Mouse (Mus musculus) ovary, postnatal 14 days (tissue): ENCODE data around the gene Dpm2.
A peak's percentile ranks its signal among the peaks of the same experiment; 100 is the strongest.

Experiments used
- DNase-seq: peaks from one replicate; pipeline ENCODE4 v3.0.0; 2022; ENCODE audit warnings: low spot score

Gene Dpm2

DNA sequence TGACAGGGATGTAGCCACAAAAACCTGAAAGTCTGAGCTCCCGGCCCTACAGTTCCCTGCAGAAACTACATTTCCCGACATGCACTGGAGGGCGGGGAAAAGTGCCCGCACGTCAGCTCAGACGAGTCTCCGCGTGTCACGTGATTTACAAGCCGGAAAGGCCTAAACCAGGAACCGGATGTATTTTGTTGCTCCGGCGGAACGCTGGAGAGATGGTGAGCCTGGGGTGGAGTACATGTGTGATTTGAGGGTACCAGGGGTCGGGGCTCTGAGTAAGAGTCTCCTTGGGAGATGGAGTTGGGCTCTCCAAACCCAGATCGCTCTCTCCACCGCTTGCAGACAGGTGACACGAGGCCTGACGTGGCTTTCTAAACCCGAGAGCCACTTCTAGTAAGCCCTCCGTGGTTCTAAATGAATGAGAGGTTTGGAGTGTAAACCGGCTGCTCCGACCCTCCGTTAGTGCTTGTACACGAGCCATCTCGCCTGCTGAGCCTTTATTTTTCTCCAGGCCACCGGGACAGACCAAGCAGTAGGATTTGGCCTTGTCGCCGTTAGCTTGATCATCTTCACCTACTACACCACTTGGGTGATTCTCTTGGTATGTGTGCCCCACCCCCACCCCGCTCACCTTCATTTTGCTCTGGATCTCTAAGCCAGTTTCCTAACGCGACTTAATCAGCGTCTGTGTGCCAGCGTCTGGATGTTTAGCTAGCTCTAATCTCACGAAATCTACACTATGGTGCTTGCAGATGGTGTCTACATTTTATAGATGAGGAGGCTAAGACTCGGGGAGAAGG lies at the start of gene Dpm2:
Gene Dpm2 (plus strand): TSS at position 161 of the 797 bp plus-strand sequence.
- peak; percentile 75 for DNase-seq

DNA sequence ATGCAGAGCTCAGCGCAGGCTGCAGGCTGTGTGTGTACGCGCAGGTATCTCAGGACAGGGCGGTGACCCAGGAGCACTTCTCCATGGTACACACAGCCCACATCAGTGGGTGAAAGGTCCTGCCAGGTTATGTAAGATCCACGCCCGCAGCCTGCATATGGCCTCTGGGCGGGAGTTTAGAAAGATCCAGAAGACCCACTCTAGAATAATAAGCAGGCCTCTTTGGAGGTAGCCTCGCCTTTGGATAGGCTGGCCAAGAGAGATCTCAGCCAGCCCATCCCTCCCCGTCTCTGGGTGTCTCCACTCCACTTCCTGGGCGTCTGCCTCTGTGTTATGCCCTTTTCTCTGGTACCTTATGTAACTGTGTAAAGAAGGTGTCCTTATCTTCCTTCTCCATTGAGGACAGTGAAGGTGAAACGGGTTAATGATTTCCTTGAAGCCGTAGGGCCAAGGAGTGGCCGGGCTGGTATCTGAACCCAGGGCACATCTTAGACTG lies 46.1 kb upstream of the Dpm2 start:
- DNase-seq = no peak

DNA sequence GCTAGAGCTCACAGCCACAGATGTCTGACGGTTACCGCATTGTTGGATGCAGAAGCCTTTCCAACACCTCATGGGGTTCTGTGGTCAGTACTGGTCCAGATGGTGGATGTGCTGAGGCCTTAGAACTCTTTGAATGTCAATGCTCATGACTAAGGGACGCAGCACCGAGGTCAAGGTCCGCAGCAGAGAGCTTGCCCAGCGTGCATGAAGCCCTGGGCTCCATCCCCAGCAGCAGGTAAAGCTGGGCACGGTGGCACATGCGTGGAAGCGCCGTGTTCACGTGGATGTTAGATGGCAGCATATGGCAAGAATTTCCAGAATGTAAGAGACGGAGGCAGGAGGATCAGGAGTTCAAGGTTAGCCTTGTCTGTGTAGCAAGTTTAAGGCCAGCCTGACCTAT lies 44.8 kb upstream of the Dpm2 start:
- DNase-seq = no peak

DNA sequence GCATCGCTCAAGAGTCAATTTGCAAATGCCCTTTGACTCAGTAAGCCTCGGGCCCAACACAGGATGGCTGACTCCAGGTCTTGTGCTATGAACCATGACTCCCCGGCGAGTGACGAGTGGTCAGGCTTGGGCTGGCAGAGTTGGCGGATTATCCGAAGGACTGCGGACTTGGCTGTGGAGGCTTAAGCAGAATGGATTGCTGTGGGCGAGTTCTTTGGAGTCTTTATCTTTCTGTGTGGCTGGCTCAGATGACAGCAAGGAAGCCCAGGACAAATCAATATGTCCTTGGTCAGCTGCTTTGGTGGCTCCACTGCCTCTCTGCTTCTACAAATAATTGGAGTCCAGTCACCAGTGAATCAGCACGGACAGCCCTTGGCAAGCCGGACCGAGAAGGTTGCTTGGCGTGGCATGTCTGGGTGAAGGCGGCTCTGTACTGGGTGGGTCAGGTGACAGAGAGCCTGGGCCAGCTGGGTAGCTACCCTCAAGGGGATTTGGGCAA lies 43.1 kb upstream of the Dpm2 start:
- DNase-seq = no peak

DNA sequence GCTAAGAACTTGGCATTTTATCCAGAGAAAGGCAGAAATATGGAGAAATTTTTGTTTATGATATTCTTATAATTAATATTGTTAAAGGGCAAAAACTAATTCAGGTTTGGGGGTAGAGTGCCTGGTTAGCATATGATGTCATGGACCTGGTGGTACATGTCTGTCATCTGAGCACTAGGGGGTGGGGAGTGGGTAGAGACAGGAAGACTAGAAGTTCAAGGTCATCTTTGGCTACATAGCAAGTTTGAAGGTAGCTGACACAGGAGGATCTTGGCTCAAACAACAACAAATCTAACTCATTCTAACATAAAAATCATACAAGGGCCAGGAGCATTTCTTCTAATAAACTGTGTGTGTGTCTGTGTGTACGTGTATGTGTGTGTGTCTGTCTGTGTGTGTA lies 42.3 kb upstream of the Dpm2 start:
- no peak for DNase-seq

DNA sequence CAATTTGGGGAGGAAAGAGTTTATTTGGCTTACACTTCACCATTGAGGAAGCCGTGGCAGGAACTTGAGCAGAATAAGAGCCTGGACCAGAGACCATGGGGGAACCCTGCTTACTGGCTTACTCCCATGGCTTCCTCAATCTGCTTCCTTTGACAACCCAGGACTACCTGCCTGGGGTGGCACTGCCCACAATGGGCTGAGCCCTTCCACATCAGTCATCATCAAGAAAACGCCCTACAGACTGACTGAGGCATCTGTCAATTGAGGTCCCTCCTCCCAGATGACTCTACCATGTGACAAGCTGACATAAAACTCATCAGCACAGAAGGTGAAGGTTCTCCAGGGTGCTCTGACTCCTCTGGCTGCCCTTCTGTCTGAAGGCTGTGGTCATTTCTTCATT lies 40.2 kb upstream of the Dpm2 start:
- DNase-seq = no peak

DNA sequence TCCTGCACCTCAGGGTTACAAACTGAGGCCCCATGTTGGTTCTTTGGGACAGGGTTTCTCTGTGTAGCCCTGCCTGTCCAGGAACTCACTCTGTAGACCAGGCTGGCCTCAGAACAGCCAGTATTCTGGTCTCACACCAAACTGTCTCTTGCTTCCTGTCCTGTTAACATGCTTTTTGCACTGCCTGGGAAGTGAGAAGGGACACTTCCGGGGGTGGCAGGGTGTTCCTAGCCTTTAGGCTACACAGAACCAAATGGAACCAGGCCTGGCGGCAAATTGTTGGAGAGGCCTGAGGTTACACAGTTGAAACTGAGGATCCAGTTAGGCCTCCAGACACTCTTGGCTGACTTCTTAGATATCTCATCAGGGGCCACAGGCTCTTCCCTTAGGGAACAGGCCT lies 37.5 kb upstream of the Dpm2 start:
- DNase-seq = no peak

DNA sequence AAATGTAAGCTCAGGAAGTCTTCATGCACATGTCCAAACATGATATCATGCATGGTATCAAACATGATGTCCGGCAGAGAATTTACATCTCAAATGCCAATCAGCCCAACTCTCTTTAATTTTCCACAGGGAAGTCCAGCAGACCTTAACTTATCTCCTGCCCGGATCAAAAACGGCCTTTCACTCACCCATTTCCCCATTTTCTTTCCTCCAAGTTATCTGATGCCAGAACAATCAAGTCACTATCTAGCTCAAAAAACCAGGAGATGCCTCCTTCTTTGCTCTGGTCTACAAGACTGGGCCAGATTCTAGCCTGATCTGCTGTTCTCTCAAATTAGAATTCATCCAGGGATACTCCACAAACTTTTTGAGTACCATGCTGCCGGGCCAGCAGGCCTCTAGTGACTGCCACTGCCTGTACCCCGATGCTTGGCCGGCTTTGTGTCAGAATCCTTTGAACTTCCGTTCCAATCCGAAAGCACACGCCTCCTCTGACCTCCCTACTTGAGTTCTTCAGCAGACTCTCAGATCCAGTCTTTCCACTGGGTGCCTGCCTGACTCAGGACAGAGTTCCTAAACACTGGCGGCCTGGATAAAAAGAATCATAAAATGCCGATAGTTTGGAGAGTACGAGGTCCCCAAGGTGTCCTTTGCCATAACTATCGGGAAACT lies 36.5 kb upstream of the Dpm2 start:
- DNase-seq = peak; percentile 30

DNA sequence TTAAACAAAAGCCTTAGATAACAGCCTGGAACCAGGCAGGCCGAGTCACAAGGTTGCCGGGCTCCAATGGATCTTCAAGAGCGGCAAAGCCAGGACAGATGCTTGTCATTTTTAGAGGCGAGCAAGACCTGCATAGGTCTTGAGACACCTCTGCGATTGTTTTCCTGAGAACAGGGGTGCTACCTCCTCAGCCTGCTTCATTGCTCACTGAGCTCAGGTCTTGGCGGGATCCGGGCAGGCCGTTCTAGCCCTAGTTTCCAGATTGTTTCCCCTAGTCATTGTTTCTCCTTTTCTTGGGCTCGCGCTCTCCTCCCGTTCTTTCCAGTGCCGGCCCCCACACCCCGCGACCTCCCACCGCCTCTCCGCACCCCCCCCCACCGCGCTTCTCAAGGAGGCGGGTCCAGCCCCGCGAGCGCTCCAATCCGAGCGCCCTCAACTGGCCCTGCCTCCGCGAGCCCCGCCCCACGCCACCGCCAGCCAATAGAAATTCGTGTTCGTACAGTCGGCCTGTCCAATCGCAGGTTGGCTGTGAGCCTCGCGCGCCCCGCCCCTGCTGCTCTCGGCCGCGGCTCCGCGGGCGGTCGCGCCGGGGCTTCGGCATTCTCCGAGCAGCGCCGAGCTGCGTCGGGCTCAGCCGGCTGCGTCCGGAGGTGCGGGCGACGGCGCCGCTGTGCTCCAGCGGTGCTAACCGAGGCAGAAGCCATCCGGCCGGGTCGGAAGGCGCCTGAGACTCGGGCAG lies 35.8 kb upstream of the Dpm2 start, which contains the start of gene Fam102a:
Gene Fam102a (plus strand): TSS at position 600 of the 739 bp plus-strand sequence.
- DNase-seq = peak; percentile 98

DNA sequence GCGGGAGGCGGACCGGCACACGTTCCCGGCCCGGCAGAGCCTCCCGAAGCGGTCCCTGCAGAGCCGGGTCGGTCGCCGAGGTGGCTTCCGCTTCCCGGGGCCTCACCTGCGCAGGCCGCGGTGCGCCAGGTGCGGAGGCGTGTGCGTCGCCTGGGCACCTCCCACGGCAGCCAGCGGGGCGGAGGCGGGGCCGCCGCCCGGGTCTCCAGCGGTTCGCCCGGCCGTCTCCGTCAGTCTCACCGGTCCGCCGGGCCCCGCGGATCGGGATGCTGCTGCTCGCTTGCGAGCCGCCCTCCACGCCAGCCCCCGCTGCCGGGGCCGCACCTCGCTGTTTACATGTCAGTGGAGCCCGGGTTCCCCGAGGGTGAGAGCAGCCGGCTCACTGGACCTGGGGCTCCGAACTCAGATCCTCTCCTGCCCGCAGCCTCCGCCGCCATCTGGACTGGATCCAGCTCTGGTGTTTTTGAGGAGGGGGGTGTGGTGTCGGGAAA lies 35.1 kb upstream of the Dpm2 start:
- DNase-seq = peak; percentile 51

DNA sequence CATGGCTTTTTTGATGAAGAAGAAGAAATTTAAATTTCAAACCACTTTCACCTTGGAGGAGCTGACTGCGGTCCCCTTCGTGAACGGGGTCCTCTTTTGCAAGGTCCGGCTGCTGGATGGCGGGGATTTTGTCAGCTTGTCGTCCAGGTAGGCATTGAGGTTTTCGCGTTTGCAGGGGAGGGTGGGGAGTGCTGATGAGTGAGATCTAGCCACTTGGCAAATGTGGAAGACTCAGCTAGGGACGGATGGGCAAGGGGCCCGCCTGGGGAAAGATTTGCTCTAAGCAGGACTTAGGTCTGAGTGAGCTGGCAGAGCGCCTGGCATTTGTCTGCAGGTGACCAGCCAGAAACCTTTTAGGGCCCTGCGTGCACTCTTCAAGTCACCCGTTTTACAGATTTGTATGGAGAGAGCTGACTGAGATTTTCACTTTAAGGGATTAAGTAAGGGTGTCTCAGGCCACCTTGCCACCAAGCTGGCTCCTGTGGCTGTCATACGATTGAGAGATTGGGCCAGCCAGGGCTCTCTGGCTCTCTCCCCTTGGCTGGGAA lies 34.5 kb upstream of the Dpm2 start:
- no peak for DNase-seq

DNA sequence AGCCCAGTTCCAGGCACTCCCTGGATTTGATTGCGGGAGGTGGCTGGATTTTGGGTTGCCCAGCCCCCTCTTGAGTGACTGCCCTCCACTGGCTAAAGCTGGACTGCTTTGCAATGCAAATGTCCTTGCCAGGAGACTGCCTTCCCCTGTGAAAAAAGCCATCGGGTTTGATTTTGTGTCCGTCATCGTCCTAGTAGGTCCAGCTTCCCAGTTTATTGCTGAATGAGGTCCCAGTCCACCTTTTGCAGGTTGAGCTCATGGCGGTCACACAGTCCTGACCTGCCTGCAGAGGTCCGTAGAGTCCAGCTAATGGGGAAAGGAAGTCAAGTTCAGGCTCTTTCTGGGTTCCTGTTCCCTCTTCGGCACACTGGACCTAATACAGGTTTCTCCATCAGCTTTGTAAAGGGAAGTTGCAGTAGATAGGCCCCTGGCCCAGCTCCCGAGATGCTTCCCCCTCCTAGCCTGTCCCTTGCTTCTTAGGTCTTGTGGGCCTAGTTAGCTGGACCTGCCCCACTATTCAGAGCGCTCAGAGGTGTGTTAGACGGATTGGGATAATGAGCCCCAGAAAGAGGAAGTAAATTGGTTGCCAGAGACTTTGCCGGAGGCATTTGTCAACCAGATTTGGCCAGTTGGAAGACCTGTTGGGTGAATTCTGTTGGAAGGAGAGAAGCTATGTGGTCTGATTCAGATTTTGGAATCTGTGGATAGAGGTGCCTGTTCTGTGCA lies 33.9 kb upstream of the Dpm2 start:
- peak; percentile 35 for DNase-seq

DNA sequence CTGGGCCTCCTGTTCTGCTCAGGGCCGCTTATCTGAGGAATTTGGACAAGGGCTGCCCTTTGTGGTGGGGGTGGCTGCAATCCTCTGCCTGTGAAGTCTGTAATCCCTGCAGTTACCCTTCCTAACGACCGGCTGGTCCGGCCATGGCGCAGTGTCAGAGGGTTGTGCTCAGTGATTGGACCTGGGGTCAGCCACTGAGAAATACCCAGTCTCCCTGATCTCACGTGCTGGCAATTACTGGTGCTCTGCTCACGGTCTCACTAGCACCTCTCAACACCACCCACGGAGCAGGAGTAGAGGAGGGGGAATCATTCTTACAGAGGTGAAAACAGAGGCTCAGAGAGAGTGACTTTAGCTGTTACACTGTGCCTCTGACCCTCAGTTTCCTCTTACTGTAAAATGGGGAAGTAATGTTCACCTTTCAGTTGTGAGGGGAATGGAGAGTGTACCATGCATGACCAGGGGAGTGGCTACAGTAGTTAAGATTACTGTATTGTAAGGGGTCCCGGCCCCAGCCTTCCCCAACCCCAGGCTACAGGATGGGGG lies 33.2 kb upstream of the Dpm2 start:
- no peak for DNase-seq

DNA sequence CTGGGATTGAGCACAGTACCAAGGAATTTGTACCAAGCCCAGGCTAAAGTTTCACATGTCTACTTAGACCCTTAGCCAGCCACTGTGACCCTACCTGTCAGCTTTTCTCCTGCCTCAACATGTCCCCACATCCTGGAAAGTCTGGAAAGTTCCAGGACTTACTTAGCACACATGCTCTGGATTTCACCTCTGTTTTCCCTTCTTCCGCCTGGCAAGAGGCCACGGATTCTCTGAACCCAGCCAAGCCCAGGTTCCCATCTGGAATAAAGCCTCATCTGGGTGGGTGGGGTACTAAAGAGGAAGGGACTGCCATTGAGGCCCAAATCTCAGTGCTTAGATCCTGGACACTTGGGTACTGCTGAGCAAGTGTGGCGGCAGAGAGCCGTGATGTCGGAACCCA lies 32.7 kb upstream of the Dpm2 start:
- no peak for DNase-seq

DNA sequence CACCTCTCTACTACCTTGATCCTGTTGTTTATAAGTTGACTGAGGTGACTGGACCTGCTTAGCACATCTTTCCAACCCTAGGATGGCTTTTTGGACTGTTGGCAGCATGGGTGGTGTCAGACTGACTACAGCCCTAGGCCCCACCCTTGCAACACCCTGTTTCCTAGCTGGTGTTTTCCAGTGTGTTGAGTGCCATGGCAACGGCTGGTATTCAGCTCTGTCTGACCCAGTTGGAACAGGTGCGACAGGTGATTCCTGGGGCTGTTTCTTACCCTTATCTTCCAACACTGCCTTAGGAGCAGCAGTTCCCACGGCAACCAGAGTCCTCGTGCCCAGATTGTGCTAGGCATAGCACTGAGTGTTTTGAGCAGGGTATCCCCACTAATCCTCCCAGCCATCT lies 32.2 kb upstream of the Dpm2 start:
- DNase-seq = no peak

DNA sequence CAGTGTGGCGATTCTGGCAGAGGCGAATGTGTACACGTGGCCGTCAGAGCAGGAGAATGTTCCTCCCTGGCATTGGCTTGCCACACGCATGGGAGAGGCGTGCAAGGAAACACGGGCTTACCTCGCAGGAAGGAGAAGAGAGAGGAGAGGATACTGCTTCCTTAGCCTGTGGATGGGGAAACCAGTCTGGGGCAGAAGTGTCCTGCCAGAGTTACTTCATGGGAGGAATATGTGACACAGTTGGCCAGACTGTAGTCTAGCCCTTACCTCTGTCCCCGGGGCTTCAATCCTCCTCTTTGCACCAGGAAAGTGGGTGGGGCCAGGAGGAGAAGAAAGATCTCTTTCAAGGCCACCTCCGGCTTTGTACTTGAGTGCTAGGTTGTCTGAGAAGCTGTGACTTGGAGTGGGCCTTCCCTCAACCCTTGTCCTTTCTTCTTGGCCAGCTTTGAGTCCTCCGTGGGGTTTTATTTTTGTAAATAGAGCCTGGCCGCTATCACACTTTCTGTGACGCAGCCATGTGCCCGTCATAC lies 31.1 kb upstream of the Dpm2 start:
- DNase-seq = no peak

DNA sequence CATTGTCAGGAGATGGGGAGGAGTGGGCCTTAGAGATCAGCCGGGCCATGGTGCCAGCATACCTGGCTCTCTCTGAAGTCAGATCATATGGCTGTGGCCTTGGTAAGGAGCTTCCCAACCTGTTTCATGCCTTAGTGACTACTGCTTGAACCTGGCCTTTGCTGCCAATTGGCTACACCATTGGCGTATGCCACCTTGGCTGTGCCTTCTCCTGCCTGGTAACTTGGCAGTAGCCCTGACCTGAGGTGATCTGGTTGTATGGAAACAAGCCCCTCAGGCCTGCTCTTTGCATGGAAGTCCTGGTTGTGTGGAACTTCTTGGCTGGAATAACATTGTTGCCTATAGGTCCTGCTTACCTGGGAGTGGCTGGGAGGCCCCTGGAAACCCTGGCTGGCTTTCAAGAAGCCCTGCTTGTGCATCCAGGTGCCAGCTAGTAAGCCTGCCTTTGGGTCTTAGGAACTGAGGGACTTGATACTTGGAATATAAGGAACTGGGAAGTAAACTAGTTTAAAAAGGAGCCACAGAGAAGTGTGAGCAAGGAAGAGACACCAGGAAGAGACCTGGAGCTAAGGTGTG lies 29.2 kb upstream of the Dpm2 start:
- DNase-seq = no peak

DNA sequence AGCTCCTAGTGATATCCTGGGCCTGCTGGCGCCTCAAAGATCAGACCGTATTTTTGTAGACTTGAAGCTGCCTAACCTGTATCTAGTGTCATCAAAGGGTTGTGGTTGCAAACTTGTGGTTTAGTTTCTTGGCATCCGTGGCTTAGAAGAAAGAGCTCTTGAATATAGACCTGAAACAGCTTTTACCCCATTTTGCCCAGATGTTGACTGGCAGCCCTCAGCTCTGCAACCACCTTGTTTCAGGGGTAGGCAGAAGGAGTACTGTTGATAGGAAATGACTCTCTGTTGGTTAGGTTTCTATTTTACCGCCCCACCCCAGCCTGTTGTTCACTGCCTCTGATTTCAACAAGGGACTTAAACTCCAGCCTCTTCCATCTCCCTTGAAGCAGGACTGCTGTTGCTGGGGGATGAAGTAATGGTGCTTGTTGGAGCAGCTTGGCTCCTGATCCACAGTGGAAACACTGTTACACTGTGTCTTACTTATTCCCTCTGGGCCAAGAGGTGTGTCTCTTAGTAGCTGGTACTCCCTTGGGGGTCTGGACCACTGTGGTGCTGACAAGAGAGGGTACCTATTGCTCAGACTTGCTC lies 28.6 kb upstream of the Dpm2 start:
- no peak for DNase-seq

DNA sequence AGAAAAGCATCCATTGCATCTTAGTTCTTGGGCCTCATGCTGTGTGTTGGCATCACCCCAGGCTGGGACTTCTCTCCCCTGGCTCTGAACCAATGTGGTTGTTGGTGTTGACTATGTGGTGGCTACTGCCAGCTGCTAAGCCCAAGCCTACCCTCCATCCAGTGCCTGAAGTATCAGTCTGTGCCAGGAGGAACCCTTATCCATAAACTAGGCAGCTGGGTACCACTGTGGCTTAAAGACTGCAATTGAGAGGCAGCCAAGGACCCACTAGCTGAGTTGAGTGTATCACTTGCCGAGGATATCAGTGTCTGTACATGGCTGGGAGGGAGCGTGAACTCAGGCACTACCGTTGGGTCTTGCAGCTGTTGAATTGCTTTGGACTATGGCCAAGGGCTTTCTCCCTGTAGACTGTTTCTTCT lies 27.6 kb upstream of the Dpm2 start:
- no peak for DNase-seq

DNA sequence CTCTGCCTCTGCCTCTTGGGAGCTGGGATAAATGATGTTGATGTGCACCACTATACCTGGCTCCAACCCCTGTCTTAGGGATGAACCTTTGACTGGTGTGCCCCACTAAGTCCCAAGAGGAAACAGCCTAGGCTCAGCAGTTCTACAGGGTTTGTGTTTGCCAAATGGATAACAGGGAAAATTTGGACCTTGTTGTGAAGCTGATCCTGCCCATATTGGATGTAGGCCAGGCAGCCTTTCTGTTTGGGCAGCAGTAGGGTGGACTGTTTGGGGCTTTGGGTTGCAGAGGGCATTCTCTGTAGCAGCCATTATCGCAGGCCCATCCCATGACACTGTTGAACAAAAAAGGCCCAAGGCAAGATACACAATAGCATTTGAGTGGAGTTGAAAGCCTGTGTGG lies 23.7 kb upstream of the Dpm2 start:
- DNase-seq = no peak
